Comparison of ENCODE assay signal across 23 mouse cellular contexts in the genomic region with DNA sequence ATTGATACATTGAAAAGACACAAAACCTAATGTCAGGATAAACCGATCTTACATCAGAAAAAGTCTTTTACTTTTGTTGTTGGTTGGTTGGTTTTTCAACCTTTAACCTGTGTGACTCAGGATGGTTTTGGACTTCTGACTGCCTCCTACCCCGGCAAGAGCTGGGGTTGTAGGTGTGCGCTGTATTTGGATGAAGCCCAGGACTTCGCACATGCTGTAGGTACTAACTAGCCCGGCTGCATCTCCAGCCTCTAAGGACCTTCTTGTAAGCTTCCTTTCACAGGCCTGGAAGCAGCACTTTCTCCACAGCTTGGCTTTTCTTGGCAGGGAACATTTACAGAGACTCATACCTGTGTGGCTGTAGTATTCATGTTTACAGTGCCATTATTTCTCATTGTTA. TPM values are rescaled to one million over a fixed set of nuclear protein-coding genes. Genes with fewer than 3 reads are reported as not detected.
DNase-seq lines count a peak whose midpoint lies in the region; ATAC-seq and TF ChIP-seq lines count a peak whose summit lies in the region.
"Had no signal": no experiment of that assay in that cellular context is flagged by ENCODE, and none has a peak within 500 bp of the region (broad histone marks: within the 10 kb centered on the region; RNA-seq: fewer than 3 reads in every experiment).

No protein-coding gene starts in this region.

- 89% methylated on average over 5 of the region's 5 CpGs for WGBS in heart, embryonic 10.5 days
- 92% methylated on average over 5 of the region's 5 CpGs for WGBS in heart, adult 2 months
- WGBS in kidney, embryonic 16.5 days = 91% methylated on average over 5 of the region's 5 CpGs
- WGBS in kidney, embryonic 14.5 days = 93% methylated on average over 5 of the region's 5 CpGs

- no peaks in the 10 kb centered on the region for H3K4me1 ChIP-seq in heart, embryonic 10.5 days
- H3K4me1 ChIP-seq in heart, adult 2 months (ENCODE audit: control insufficient read depth, insufficient read depth, low read length) = peaks cover 1% of the 10 kb centered on the region
- no peaks in the 10 kb centered on the region for H3K4me1 ChIP-seq in kidney, embryonic 16.5 days (ENCODE audit: insufficient read depth, low read length)
- no peaks in the 10 kb centered on the region for H3K4me1 ChIP-seq in kidney, embryonic 14.5 days (ENCODE audit: control insufficient read depth, insufficient read depth, low read length)
- H3K4me1 ChIP-seq: forebrain, embryonic 10.5 days; forebrain, embryonic 13.5 days; hindbrain, embryonic 12.5 days; hindbrain, embryonic 15.5 days had no signal

- H3K4me2 ChIP-seq in kidney, embryonic 16.5 days (replicated peaks; ENCODE audit: low read depth, low read length) = no peak overlapping the region
- no peak overlapping the region for H3K4me2 ChIP-seq in kidney, embryonic 14.5 days (replicated peaks; ENCODE audit: low read depth, low read length)
- H3K4me2 ChIP-seq: forebrain, embryonic 13.5 days; heart, embryonic 11.5 days; hindbrain, embryonic 12.5 days; hindbrain, embryonic 15.5 days had no signal

- no peak overlapping the region for H3K9ac ChIP-seq in heart, adult 2 months (ENCODE audit: low read depth, low read length)
- H3K9ac ChIP-seq in kidney, embryonic 16.5 days (replicated peaks; ENCODE audit: low read length) = no peak overlapping the region
- H3K9ac ChIP-seq in kidney, embryonic 14.5 days (ENCODE audit: low read depth, low read length) = no peak overlapping the region
- H3K9ac ChIP-seq: forebrain, embryonic 13.5 days; hindbrain, embryonic 12.5 days; hindbrain, embryonic 15.5 days had no signal

- DNase-seq in heart, embryonic 10.5 days (ENCODE audit: low spot score) = peak; percentile 10
- DNase-seq in heart, adult 2 months = no peak
- DNase-seq in kidney, adult 8-10 months = peak; percentile 56 to 64
- peak; percentile 49 to 77 for DNase-seq in kidney, postnatal 25 days
- DNase-seq: adrenal gland, postnatal 10 days; adrenal gland, postnatal 36 days; B cell, adult 2 months; cerebellum, adult 18-20 months; cerebellum, adult 9-10 months; cerebellum, postnatal 14 days; gastrocnemius, postnatal 10 days; gastrocnemius, postnatal 36 days had no signal

- H3K27me3 ChIP-seq in heart, embryonic 10.5 days (ENCODE audit: insufficient read depth, poor library complexity, severe bottlenecking) = no peaks in the 10 kb centered on the region
- no peaks in the 10 kb centered on the region for H3K27me3 ChIP-seq in heart, adult 2 months (ENCODE audit: control insufficient read depth, insufficient read depth, low read length)
- H3K27me3 ChIP-seq in kidney, embryonic 16.5 days (ENCODE audit: insufficient read depth, low read length) = no peaks in the 10 kb centered on the region
- no peaks in the 10 kb centered on the region for H3K27me3 ChIP-seq in kidney, embryonic 14.5 days (ENCODE audit: control insufficient read depth, insufficient read depth, low read length)
- H3K27me3 ChIP-seq: CH12.LX; forebrain, embryonic 13.5 days; hindbrain, embryonic 12.5 days; hindbrain, embryonic 15.5 days; Patski had no signal

- ATAC-seq in kidney, embryonic 16.5 days (ENCODE audit: low FRiP score, low TSS enrichment) = no peak
- no peak for ATAC-seq in kidney, embryonic 14.5 days (ENCODE audit: low FRiP score, low TSS enrichment)
- ATAC-seq: forebrain, embryonic 13.5 days; forebrain, embryonic 16.5 days; Patski had no signal

- H3K4me3 ChIP-seq in heart, embryonic 10.5 days = no peak overlapping the region
- no peak overlapping the region for H3K4me3 ChIP-seq in heart, adult 2 months
- no peak overlapping the region for H3K4me3 ChIP-seq in kidney, embryonic 16.5 days (ENCODE audit: low read length)
- no peak overlapping the region for H3K4me3 ChIP-seq in kidney, embryonic 14.5 days (ENCODE audit: low read length)
- H3K4me3 ChIP-seq: forebrain, embryonic 10.5 days; forebrain, embryonic 13.5 days; hindbrain, embryonic 12.5 days; hindbrain, embryonic 15.5 days had no signal

- H3K36me3 ChIP-seq in heart, embryonic 10.5 days = no peaks in the 10 kb centered on the region
- H3K36me3 ChIP-seq in heart, adult 2 months (ENCODE audit: control insufficient read depth, insufficient read depth, low read length) = peaks cover 2% of the 10 kb centered on the region
- H3K36me3 ChIP-seq in kidney, embryonic 16.5 days (ENCODE audit: insufficient read depth, low read length) = no peaks in the 10 kb centered on the region
- H3K36me3 ChIP-seq in kidney, embryonic 14.5 days (ENCODE audit: control insufficient read depth, insufficient read depth, low read length) = no peaks in the 10 kb centered on the region
- H3K36me3 ChIP-seq: forebrain, embryonic 10.5 days; hindbrain, embryonic 12.5 days; hindbrain, embryonic 15.5 days had no signal

- no peak for TF ChIP-seq POLR2A in heart, adult 2 months (IDR thresholded peaks at IDR 0.05; ENCODE audit: insufficient read depth, low read depth, low read length)

- H3K27ac ChIP-seq in heart, embryonic 10.5 days = no peak overlapping the region
- H3K27ac ChIP-seq in heart, adult 2 months = no peak overlapping the region
- no peak overlapping the region for H3K27ac ChIP-seq in kidney, embryonic 16.5 days (ENCODE audit: low read length)
- H3K27ac ChIP-seq in kidney, embryonic 14.5 days (ENCODE audit: low read depth, low read length) = no peak overlapping the region
- H3K27ac ChIP-seq: forebrain, embryonic 10.5 days; forebrain, embryonic 13.5 days; hindbrain, embryonic 12.5 days; hindbrain, embryonic 15.5 days had no signal

- intact Hi-C loops in heart, adult 2 months (cut with DNase I) = no loop called here

- TF ChIP-seq CTCF in heart, adult 2 months (IDR thresholded peaks at IDR 0.05) = no peak

- TF ChIP-seq EP300 in heart, adult 2 months (IDR thresholded peaks at IDR 0.05; ENCODE audit: insufficient read depth, low read depth, low read length) = no peak

- H3K79me2 ChIP-seq in heart, adult 2 months (replicated peaks; ENCODE audit: control insufficient read depth, insufficient read depth, low read length) = no peaks in the 10 kb centered on the region

- no peaks in the 10 kb centered on the region for H3K9me3 ChIP-seq in heart, embryonic 10.5 days
- H3K9me3 ChIP-seq in kidney, embryonic 16.5 days (ENCODE audit: low read length) = no peaks in the 10 kb centered on the region
- no peaks in the 10 kb centered on the region for H3K9me3 ChIP-seq in kidney, embryonic 14.5 days (ENCODE audit: control insufficient read depth, low read length)
- H3K9me3 ChIP-seq: forebrain, embryonic 10.5 days; forebrain, embryonic 13.5 days; G1E; hindbrain, embryonic 12.5 days; hindbrain, embryonic 15.5 days had no signal

RNA-seq across cellular contexts. Expression of gene Ncor1, which starts 15.2 kb away (rescaled TPM):
- polyA plus RNA-seq in heart, embryonic 10.5 days (2016; fragmentation: Nextera tagmentation; extraction: Ambion mirVana) = 114 and 134 TPM in 2 replicates
- total RNA-seq in heart, adult 2 months (2021) = 100 to 1,000 TPM; 124 to 133 TPM
- 79.1 and 102 TPM in 2 replicates for polyA plus RNA-seq in heart, adult 2 months (2012; rRNA removed)
- 63.2 and 102 TPM in 2 replicates for polyA plus RNA-seq in kidney, embryonic 16.5 days (2015; fragmentation: Nextera tagmentation; extraction: Ambion mirVana)
- 160 and 203 TPM in 2 replicates for polyA plus RNA-seq in kidney, embryonic 14.5 days (2014; fragmentation: Nextera tagmentation; extraction: Ambion mirVana)

RNA-seq across cellular contexts. Expression of gene Pigl, which starts 15.3 kb away (rescaled TPM):
- 14.1 and 15.4 TPM in 2 replicates for polyA plus RNA-seq in heart, embryonic 10.5 days (2016; fragmentation: Nextera tagmentation; extraction: Ambion mirVana)
- total RNA-seq in heart, adult 2 months (2021) = 1 to 10 TPM; 3.1 to 3.5 TPM
- polyA plus RNA-seq in heart, adult 2 months (2012; rRNA removed) = 3.5 and 4.8 TPM in 2 replicates
- 10.9 and 13.1 TPM in 2 replicates for polyA plus RNA-seq in kidney, embryonic 16.5 days (2015; fragmentation: Nextera tagmentation; extraction: Ambion mirVana)
- polyA plus RNA-seq in kidney, embryonic 14.5 days (2014; fragmentation: Nextera tagmentation; extraction: Ambion mirVana) = 12.3 and 15.1 TPM in 2 replicates

Comparison
In these comparisons a context has a peak if more than half of its experiments do, and no peak if none do; other contexts are left out.
1. DNase-seq: peak in heart, embryonic 10.5 days (single experiment), kidney, adult 8-10 months (2 of 2) and kidney, postnatal 25 days (2 of 2); none in heart, adult 2 months (0 of 2).